Mouse (Mus musculus): ENCODE measurements around the gene Tex19.2.

- TF ChIP-seq CTCF (IDR thresholded peaks at IDR 0.05; ENCODE audit: low read depth, low read length) (no peak), TAL1 (conservative IDR thresholded peaks at IDR 0.05; ENCODE audit: low read depth, low read length) (no peak), GATA1 (IDR thresholded peaks at IDR 0.05; ENCODE audit: borderline replicate concordance, low read length) (no peak), POLR2AphosphoS5 (IDR thresholded peaks at IDR 0.05; ENCODE audit: insufficient replicate concordance, low read depth, low read length) (no peak)
Observed at GRCm38 (mm10) chr11:121118577-121118976, at the start of gene Tex19.2.
